Mouse (Mus musculus) v-Abl transformed pro-B cells (cell line): Measurements from ENCODE around the gene Mucl2.
"Not testable (repeated sequence)": the region's sequence is repeated elsewhere in the genome, so short reads cannot be mapped to it uniquely, and the experiment has no call there.

Experiments used
- in situ Hi-C, 2 experiments: fragments of 400-800 bp; cut with MboI; formaldehyde crosslinking; loops; one replicate each; pipeline ENCODE4 v1.15.1; 2025; ENCODE audit not compliant: unreplicated experiment in 2 of 2

The Mucl2 gene

GRCm38 (mm10) chr15:103899212-103899611 lies at the start of gene Mucl2:
Gene Mucl2, minus strand, starts transcription at chr15:103899312.
- in situ Hi-C loops: no loop called here

- in situ Hi-C loops: not testable (repeated sequence)
Observed at GRCm38 (mm10) chr15:103913061-103913460, 13.9 kb upstream of the Mucl2 start.
